Mouse (Mus musculus) CH12.LX (cell line): Measurements from ENCODE around the gene Ndufv2. TPM values are rescaled to one million over a fixed set of nuclear protein-coding genes. Genes with fewer than 3 reads are reported as not detected.

Experiments
- DNase-seq: peaks from one replicate; pipeline ENCODE4 v3.0.0-alpha.2; 2013; ENCODE audit errors: extremely low read depth
- H3K27ac ChIP-seq: 2 replicates; pipeline ENCODE4 v1.5.1; 2012; ENCODE audit warnings: low read depth, mild to moderate bottlenecking, control low read depth, moderate library complexity; ENCODE audit not compliant: insufficient read depth
- H3K27me3 ChIP-seq: replicated peaks from 2 replicates; pipeline ENCODE3; 2012; ENCODE audit warnings: inconsistent platforms
- H3K36me3 ChIP-seq, 2 experiments: replicated peaks in 1 of 2; 2 replicates each; pipeline versions ENCODE3 to v1.6.1; 2012; ENCODE audit warnings: inconsistent platforms in 1 of 2, low read length in 1 of 2, mild to moderate bottlenecking in 1 of 2, mixed read lengths in 1 of 2, moderate library complexity in 1 of 2; ENCODE audit not compliant: control insufficient read depth in 1 of 2, insufficient read depth in 1 of 2
- H3K4me1 ChIP-seq, 2 experiments: 2 replicates each; pipeline ENCODE4 v1.6.1; 2012; ENCODE audit warnings: inconsistent platforms in 1 of 2, moderate library complexity in 1 of 2; ENCODE audit not compliant: insufficient read depth in 2 of 2, control insufficient read depth in 1 of 2
- H3K4me2 ChIP-seq: 2 replicates; pipeline ENCODE4 v1.6.1; 2012; ENCODE audit warnings: low read depth, mild to moderate bottlenecking, control low read depth; ENCODE audit not compliant: poor library complexity, insufficient read depth, severe bottlenecking
- H3K4me3 ChIP-seq, 3 experiments: fragments of 150-350 bp in 1 of 3; sonication (generic) in 1 of 3; replicated peaks in 1 of 3; 2 replicates each; pipeline versions ENCODE3 to v1.5.1; 2011 to 2012; ENCODE audit warnings: low read depth in 2 of 3, low read length in 2 of 3, mild to moderate bottlenecking in 2 of 3, moderate library complexity in 2 of 3, control low read depth in 1 of 3, improper control_type of control experiment in 1 of 3, inconsistent platforms in 1 of 3, mixed read lengths in 1 of 3; ENCODE audit not compliant: poor library complexity in 1 of 3
- H3K79me2 ChIP-seq: replicated peaks from 2 replicates; pipeline ENCODE4 v1.6.1; 2012; ENCODE audit warnings: mild to moderate bottlenecking, moderate library complexity; ENCODE audit not compliant: control insufficient read depth, poor library complexity, insufficient read depth, severe bottlenecking; ENCODE audit errors: extremely low read depth
- H3K9ac ChIP-seq: 2 replicates; pipeline ENCODE4 v1.6.1; 2012; ENCODE audit warnings: low read depth, mild to moderate bottlenecking, control low read depth, moderate library complexity; ENCODE audit not compliant: insufficient read depth
- H3K9me3 ChIP-seq: replicated peaks from 2 replicates; pipeline ENCODE3; 2012; ENCODE audit warnings: low read length, inconsistent platforms, mixed read lengths
- CHD2 ChIP-seq: IDR thresholded peaks from 2 replicates; pipeline ENCODE4 v1.6.1; 2011; ENCODE audit warnings: low read length, improper control_type of control experiment
- CTCF ChIP-seq, 2 experiments: IDR thresholded peaks in 1 of 2; conservative IDR thresholded peaks in 1 of 2; 2 replicates each; pipeline ENCODE4 v1.5.1; 2011 to 2012; ENCODE audit warnings: low read depth in 2 of 2, low read length in 2 of 2, improper control_type of control experiment in 1 of 2, inconsistent platforms in 1 of 2, mild to moderate bottlenecking in 1 of 2, moderate library complexity in 1 of 2
- EP300 ChIP-seq: IDR thresholded peaks from 2 replicates; pipeline ENCODE4 v1.6.1; 2011; ENCODE audit warnings: low read length, improper control_type of control experiment
- ETS1 ChIP-seq: conservative IDR thresholded peaks from 2 replicates; pipeline ENCODE4 v1.6.1; 2012; ENCODE audit warnings: low read depth, mild to moderate bottlenecking, inconsistent platforms, low read length, improper control_type of control experiment, moderate library complexity
- HCFC1 ChIP-seq: IDR thresholded peaks from 2 replicates; pipeline ENCODE4 v1.6.1; 2012; ENCODE audit warnings: low read depth, mild to moderate bottlenecking, inconsistent platforms, low read length, improper control_type of control experiment
- IRF4 ChIP-seq: IDR thresholded peaks from 2 replicates; pipeline ENCODE4 v1.6.1; 2014; ENCODE audit warnings: low read depth, mild to moderate bottlenecking, inconsistent platforms, low read length, improper control_type of control experiment
- JUN ChIP-seq: IDR thresholded peaks from 2 replicates; pipeline ENCODE4 v1.6.1; 2011; ENCODE audit warnings: low read depth, mild to moderate bottlenecking, low read length, improper control_type of control experiment, moderate library complexity; ENCODE audit not compliant: insufficient read depth
- KAT2A ChIP-seq: IDR thresholded peaks from 2 replicates; pipeline ENCODE4 v1.6.1; 2012; ENCODE audit warnings: low read length, improper control_type of control experiment, inconsistent platforms; ENCODE audit not compliant: insufficient replicate concordance
- MAFK ChIP-seq: IDR thresholded peaks from 2 replicates; pipeline ENCODE4 v1.6.1; 2011; ENCODE audit warnings: low read length, improper control_type of control experiment; ENCODE audit not compliant: insufficient replicate concordance
- MAX ChIP-seq: IDR thresholded peaks from 2 replicates; pipeline ENCODE4 v1.6.1; 2011; ENCODE audit warnings: low read length, improper control_type of control experiment
- MAZ ChIP-seq: IDR thresholded peaks from 2 replicates; pipeline ENCODE4 v1.6.1; 2012; ENCODE audit warnings: low read depth, mild to moderate bottlenecking, inconsistent platforms, low read length, improper control_type of control experiment, moderate library complexity
- MEF2A ChIP-seq: IDR thresholded peaks from 2 replicates; pipeline ENCODE4 v1.6.1; 2014; ENCODE audit warnings: low read depth, mild to moderate bottlenecking, inconsistent platforms, low read length, improper control_type of control experiment, borderline replicate concordance
- NELFE ChIP-seq: IDR thresholded peaks from 2 replicates; pipeline ENCODE4 v1.6.1; 2011; ENCODE audit warnings: low read depth, low read length, improper control_type of control experiment
- PAX5 ChIP-seq: IDR thresholded peaks from 2 replicates; pipeline ENCODE4 v1.6.1; 2012; ENCODE audit warnings: low read length, inconsistent platforms, mixed read lengths
- POLR2AphosphoS2 ChIP-seq: IDR thresholded peaks from 2 replicates; pipeline ENCODE4 v1.6.1; 2011; ENCODE audit warnings: low read depth, low read length, improper control_type of control experiment
- SIN3A ChIP-seq: IDR thresholded peaks from 2 replicates; pipeline ENCODE4 v1.6.1; 2012; ENCODE audit warnings: low read length, improper control_type of control experiment, inconsistent platforms
- TCF12 ChIP-seq: IDR thresholded peaks from 2 replicates; pipeline ENCODE4 v1.6.1; 2014; ENCODE audit warnings: low read depth, mild to moderate bottlenecking, inconsistent platforms, low read length, improper control_type of control experiment
- UBTF ChIP-seq: IDR thresholded peaks from 2 replicates; pipeline ENCODE4 v1.6.1; 2012; ENCODE audit warnings: low read depth, mild to moderate bottlenecking, inconsistent platforms, low read length, improper control_type of control experiment, moderate library complexity
- USF1 ChIP-seq: IDR thresholded peaks from 2 replicates; pipeline ENCODE4 v1.6.1; 2014; ENCODE audit warnings: low read depth, mild to moderate bottlenecking, inconsistent platforms, low read length, improper control_type of control experiment
- USF2 ChIP-seq: conservative IDR thresholded peaks from 2 replicates; pipeline ENCODE4 v1.6.1; 2011; ENCODE audit warnings: low read depth, low read length, improper control_type of control experiment
- ZC3H11A ChIP-seq: IDR thresholded peaks from 2 replicates; pipeline ENCODE4 v1.6.1; 2012; ENCODE audit warnings: low read depth, mild to moderate bottlenecking, inconsistent platforms, low read length, improper control_type of control experiment
- ZKSCAN1 ChIP-seq: IDR thresholded peaks from 2 replicates; pipeline ENCODE4 v1.6.1; 2012; ENCODE audit warnings: low read depth, inconsistent platforms, low read length, improper control_type of control experiment, borderline replicate concordance
- ZMIZ1 ChIP-seq: IDR thresholded peaks from 2 replicates; pipeline ENCODE4 v1.6.1; 2012; ENCODE audit warnings: low read depth, mild to moderate bottlenecking, inconsistent platforms, low read length, improper control_type of control experiment
- ZNF384 ChIP-seq: IDR thresholded peaks from 2 replicates; pipeline ENCODE4 v1.6.1; 2012; ENCODE audit warnings: low read depth, low read length, improper control_type of control experiment, inconsistent platforms
- dilution Hi-C: fragments of 300-500 bp; cut with MboI; formaldehyde crosslinking; loops from 2 replicates; pipeline ENCODE4 v1.14.3; 2020; ENCODE audit warnings: low sequenced_read_pairs; ENCODE audit not compliant: extremely low pct_unique_long_range_greater_than_20kb, extremely low pct_ligation_motif_present
- in situ Hi-C: fragments of 300-500 bp; cut with MboI; formaldehyde crosslinking; loops from 3 replicates; pipeline ENCODE4 v1.14.3; 2019; ENCODE audit warnings: low sequenced_read_pairs, low pct_ligation_motif_present, low pct_unique_long_range_greater_than_20kb, mixed read lengths
- polyA plus RNA-seq: library from polyadenylated mRNA; unstranded; fragments of >175 nt; gene quantifications from 2 replicates; pipeline ENCODE4 v1.2.1, GENCODE M21; 2012; ENCODE audit warnings: low read depth; ENCODE audit not compliant: insufficient read length
- total RNA-seq, 2 experiments: library from RNA; depleted of rRNA; stranded (reverse); fragments of 300-350 nt in 1 of 2; fragments of >200 nt in 1 of 2; gene quantifications; 2 replicates each; pipeline ENCODE4 v1.2.3; 2012 to 2014

Gene Ndufv2
- total and polyA plus RNA-seq, 3 experiments: 108 to 260 (median 201) TPM

- H3K79me2 ChIP-seq: no peaks in the 10 kb centered on the region; the same call in 1 of the 2 replicates
- H3K9me3 ChIP-seq: no peaks in the 10 kb centered on the region
- dilution Hi-C loops: no loop called here
- H3K9ac ChIP-seq: no peak overlapping the region
- TF ChIP-seq MAZ (no peak), MEF2A (no peak), JUN (no peak), USF1 (no peak), ETS1 (no peak), USF2 (no peak), POLR2AphosphoS2 (no peak), ZNF384 (no peak), UBTF (no peak), KAT2A (no peak), PAX5 (no peak), ZC3H11A (no peak), ZKSCAN1 (no peak), IRF4 (no peak), SIN3A (no peak), TCF12 (no peak)
- H3K27me3 ChIP-seq: no peaks in the 10 kb centered on the region
- in situ Hi-C loops: loop anchor here (10.0 kb wide), 1 partner anchor 234 kb away; the partner anchor contains the start of gene Ralbp1
- DNase-seq: no peak
- no peak overlapping the region for H3K4me2 ChIP-seq
- H3K36me3 ChIP-seq: peaks cover 49 to 68% of the 10 kb centered on the region in 2 experiments
- no peak overlapping the region for H3K27ac ChIP-seq
- peaks cover 5 to 13% of the 10 kb centered on the region in 2 experiments; a peak in 3 of 4 replicates for H3K4me1 ChIP-seq
- H3K4me3 ChIP-seq: no peak overlapping the region
Measured at GRCm38 (mm10) chr17:66118991-66119390, 17.6 kb upstream of the Ndufv2 start.

- Histone ChIP-seq H3K27me3 (no peaks in the 10 kb centered on the region), H3K36me3 (peaks cover 32 to 40% of the 10 kb centered on the region in 2 experiments), H3K27ac (no peak overlapping the region), H3K4me2 (peak overlapping the region; percentile 79), H3K9ac (peak overlapping the region; percentile 52; the same call in 1 of the 2 replicates), H3K4me1 (peaks cover 11 to 40% of the 10 kb centered on the region in 2 experiments), H3K4me3 (peak overlapping the region; percentile 83 to 99 (median 93)), H3K9me3 (no peaks in the 10 kb centered on the region), H3K79me2 (no peaks in the 10 kb centered on the region)
- DNase-seq: no peak
- TF ChIP-seq ZC3H11A (no peak), MAX (no peak), ZMIZ1 (no peak), ETS1 (no peak), ZNF384 (no peak), CHD2 (no peak), MAFK (no peak), CTCF (conservative IDR thresholded peaks at IDR 0.05 in 1 of 2, IDR thresholded peaks at IDR 0.05 in 1 of 2; ENCODE audit: low read depth in 2 of 2, low read length in 2 of 2) (no peak), EP300 (no peak), NELFE (no peak), HCFC1 (no peak)
- dilution Hi-C loops: no loop called here
- in situ Hi-C loops: loop anchor here (10.0 kb wide), 1 partner anchor 227 kb away; the partner anchor contains the start of gene Ralbp1
Measured at GRCm38 (mm10) chr17:66112166-66112565, 10.8 kb upstream of the Ndufv2 start.
